Mouse (Mus musculus): ENCODE measurements around the gene Inhbb. TPM values are rescaled to one million over a fixed set of nuclear protein-coding genes. Genes with fewer than 3 reads are reported as not detected.

Gene Inhbb
- polyA plus RNA-seq, 1 experiment: 1.6 TPM

DNA sequence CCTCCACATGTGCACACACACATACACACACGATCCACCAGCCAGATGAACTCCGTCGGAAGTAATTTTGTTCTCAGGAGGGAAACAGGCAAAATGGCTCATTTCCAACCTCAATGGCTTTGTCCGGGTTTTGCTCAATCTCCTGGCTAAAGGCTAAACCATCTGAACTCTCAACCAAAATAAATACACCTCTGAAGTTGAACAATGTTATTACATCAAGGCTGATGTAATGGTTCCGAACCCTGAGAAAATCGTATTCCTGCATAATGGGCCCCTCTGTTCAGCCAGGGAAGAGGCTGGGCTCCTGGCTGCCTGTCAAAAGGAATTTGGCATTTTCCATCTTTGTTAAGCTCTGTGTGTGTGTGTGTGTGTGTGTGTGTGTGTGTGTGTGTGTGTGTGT is 15.4 kb upstream of the Inhbb start:
- TF ChIP-seq CTCF (IDR thresholded peaks at IDR 0.05; ENCODE audit: extremely low read depth, insufficient read length, insufficient replicate concordance, low read depth, low read length): no peak
- H3K27ac ChIP-seq (ENCODE audit: insufficient read depth, low read depth, low read length): no peak overlapping the region
- H3K36me3 ChIP-seq (ENCODE audit: control insufficient read depth, insufficient read depth, low read length): no peaks in the 10 kb centered on the region
- no peaks in the 10 kb centered on the region for H3K27me3 ChIP-seq (ENCODE audit: control insufficient read depth, insufficient read depth, low read length)
- WGBS: 72% methylated on average over 6 of the region's 6 CpGs
- no peak overlapping the region for H3K4me3 ChIP-seq (ENCODE audit: low read depth, low read length)
- H3K4me1 ChIP-seq (ENCODE audit: control insufficient read depth, insufficient read depth, insufficient read length, low read length): no peaks in the 10 kb centered on the region

DNA sequence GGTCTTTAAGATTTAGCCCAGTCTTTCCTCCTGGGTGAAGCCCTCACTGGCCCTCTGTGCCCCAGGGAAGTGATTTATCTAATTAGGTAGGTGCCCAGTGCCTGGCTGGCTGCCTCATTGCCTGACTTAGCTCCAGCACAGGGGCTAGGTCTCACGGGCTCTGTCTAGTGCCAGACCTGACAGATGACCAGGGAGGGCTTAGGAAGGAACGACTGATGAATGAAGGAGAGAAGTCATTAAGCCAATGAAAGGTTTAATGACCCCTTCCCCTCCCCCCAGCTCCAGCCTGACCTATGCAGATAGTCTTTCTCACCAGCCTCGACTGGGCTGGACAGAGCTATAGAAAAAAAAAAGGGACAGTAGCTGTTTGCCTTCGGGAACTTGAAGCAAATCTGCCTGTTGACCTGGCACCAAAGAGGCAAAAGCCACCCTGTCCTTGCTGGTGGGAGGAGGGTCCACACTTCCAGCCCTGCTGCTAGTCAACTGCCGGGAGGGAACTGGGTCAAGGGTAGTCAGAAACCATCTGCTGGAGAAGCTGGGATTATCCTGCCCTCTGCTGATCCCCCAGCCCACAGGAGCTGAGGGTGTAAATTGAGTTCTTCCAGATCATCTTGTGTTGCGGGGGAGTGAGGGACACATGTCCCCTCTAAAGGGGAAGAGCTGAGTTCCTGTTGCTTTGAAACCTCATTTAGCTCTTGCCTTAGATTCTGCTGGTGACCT is 2.3 kb upstream of the Inhbb start:
- TF ChIP-seq POLR2A (IDR thresholded peaks at IDR 0.05; ENCODE audit: low read depth, low read length) (no peak), CTCF (IDR thresholded peaks at IDR 0.05; ENCODE audit: extremely low read depth, insufficient read length, insufficient replicate concordance, low read depth, low read length) (no peak)
- no peak overlapping the region for H3K27ac ChIP-seq (ENCODE audit: insufficient read depth, low read depth, low read length)
- H3K27me3 ChIP-seq (ENCODE audit: control insufficient read depth, insufficient read depth, low read length): peaks cover 47% of the 10 kb centered on the region
- H3K4me1 ChIP-seq (ENCODE audit: control insufficient read depth, insufficient read depth, insufficient read length, low read length): peaks cover 11% of the 10 kb centered on the region
- H3K36me3 ChIP-seq (ENCODE audit: control insufficient read depth, insufficient read depth, low read length): no peaks in the 10 kb centered on the region
- no peak overlapping the region for H3K4me3 ChIP-seq (ENCODE audit: low read depth, low read length)
- 24% methylated on average over 6 of the region's 6 CpGs for WGBS

DNA sequence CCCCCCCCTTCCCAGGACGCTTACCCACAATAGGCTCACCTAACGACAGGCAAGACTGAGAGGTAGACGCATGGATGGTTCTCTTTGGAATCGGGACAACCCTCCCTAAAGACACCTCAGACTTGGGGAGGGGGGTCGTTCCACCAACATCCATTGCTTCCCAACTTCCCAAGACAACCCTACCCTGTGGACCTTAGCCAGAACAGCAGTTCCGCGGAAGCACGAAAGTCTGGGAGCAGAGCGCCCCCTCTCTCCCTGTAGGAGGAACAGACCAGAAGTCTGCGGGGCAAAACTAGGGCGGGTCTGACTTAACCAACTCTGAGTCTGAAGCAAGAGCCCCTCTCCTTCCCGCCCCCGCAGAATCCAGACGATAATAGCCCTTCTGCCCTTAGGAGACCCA is 1.5 kb upstream of the Inhbb start:
- H3K27me3 ChIP-seq (ENCODE audit: control insufficient read depth, insufficient read depth, low read length): peaks cover 55% of the 10 kb centered on the region
- WGBS: 8% methylated on average over 14 of the region's 14 CpGs
- peaks cover 11% of the 10 kb centered on the region for H3K4me1 ChIP-seq (ENCODE audit: control insufficient read depth, insufficient read depth, insufficient read length, low read length)
- H3K27ac ChIP-seq (ENCODE audit: insufficient read depth, low read depth, low read length): no peak overlapping the region
- TF ChIP-seq POLR2A (IDR thresholded peaks at IDR 0.05; ENCODE audit: low read depth, low read length): no peak
- TF ChIP-seq CTCF (IDR thresholded peaks at IDR 0.05; ENCODE audit: extremely low read depth, insufficient read length, insufficient replicate concordance, low read depth, low read length): peak; percentile 51; the same call in 1 of the 2 replicates
- no peaks in the 10 kb centered on the region for H3K36me3 ChIP-seq (ENCODE audit: control insufficient read depth, insufficient read depth, low read length)
- H3K4me3 ChIP-seq (ENCODE audit: low read depth, low read length): no peak overlapping the region

DNA sequence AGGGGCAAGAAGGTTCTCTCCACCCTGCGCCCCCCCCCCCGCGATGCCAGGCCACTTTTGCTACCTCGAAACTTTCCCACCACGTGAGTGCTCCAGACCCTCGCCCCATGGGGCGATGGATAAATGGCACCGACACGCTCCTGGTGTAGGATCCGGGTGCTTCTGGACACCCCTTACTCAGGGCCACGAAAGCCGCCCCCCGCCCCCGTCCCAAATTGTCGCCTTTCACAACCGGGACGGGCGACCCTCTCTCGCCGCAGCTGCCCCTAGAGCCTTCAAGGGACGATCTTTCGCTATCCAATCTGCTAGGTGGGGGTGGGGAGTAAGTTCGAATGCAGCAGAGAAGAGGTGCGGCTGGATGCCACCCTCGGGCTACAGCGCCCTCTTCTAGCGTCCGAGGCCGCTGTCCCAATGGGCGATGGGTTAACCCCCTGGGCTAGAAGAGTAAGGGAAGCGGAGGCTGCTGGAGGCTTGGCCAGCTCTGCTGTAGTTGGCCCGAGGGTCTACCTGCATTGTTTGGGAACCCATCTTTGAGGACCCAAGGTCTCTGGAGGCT is 490 bp upstream of the Inhbb start:
- H3K36me3 ChIP-seq (ENCODE audit: control insufficient read depth, insufficient read depth, low read length): no peaks in the 10 kb centered on the region
- peak overlapping the region; percentile 64 for H3K4me3 ChIP-seq (ENCODE audit: low read depth, low read length)
- H3K4me1 ChIP-seq (ENCODE audit: control insufficient read depth, insufficient read depth, insufficient read length, low read length): peaks cover 11% of the 10 kb centered on the region
- 3% methylated on average over 31 of the region's 32 CpGs for WGBS
- H3K27ac ChIP-seq (ENCODE audit: insufficient read depth, low read depth, low read length): no peak overlapping the region
- peaks cover 59% of the 10 kb centered on the region for H3K27me3 ChIP-seq (ENCODE audit: control insufficient read depth, insufficient read depth, low read length)
- TF ChIP-seq POLR2A (IDR thresholded peaks at IDR 0.05; ENCODE audit: low read depth, low read length) (no peak), CTCF (IDR thresholded peaks at IDR 0.05; ENCODE audit: extremely low read depth, insufficient read length, insufficient replicate concordance, low read depth, low read length) (no peak)

DNA sequence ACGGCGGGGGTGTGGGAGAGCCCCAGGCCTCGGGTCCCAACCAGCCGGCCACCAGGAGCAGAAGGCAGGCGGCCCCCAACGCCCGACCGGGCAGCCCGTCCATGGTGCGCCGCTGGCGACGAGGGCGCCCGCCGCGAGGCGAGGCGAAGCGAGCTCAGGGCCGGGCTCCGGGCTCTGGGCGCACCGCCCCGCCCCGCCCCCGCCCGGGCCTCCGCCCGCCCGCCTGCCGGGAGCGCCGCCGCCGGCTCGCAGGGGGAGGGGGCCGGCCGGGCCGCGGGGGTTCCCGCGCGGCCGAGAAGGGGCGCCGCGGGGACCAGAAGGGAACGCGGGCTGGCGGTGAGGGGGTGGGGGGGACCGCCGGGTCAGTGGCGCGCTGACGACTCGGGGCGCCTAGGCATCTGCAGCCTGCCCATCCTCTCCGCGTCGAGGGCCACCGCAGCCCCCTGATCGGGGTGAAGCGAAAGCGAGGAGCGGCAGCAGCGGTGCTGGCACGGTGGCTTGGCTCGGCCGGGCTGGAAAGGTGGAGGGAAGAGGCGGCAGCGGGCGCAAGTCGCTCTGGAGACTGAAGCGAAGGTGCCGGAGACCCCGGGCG is 968 bp downstream of the Inhbb start:
- H3K4me1 ChIP-seq (ENCODE audit: control insufficient read depth, insufficient read depth, insufficient read length, low read length): peaks cover 11% of the 10 kb centered on the region
- H3K27ac ChIP-seq (ENCODE audit: insufficient read depth, low read depth, low read length): no peak overlapping the region
- H3K4me3 ChIP-seq (ENCODE audit: low read depth, low read length): peak overlapping the region; percentile 64

DNA sequence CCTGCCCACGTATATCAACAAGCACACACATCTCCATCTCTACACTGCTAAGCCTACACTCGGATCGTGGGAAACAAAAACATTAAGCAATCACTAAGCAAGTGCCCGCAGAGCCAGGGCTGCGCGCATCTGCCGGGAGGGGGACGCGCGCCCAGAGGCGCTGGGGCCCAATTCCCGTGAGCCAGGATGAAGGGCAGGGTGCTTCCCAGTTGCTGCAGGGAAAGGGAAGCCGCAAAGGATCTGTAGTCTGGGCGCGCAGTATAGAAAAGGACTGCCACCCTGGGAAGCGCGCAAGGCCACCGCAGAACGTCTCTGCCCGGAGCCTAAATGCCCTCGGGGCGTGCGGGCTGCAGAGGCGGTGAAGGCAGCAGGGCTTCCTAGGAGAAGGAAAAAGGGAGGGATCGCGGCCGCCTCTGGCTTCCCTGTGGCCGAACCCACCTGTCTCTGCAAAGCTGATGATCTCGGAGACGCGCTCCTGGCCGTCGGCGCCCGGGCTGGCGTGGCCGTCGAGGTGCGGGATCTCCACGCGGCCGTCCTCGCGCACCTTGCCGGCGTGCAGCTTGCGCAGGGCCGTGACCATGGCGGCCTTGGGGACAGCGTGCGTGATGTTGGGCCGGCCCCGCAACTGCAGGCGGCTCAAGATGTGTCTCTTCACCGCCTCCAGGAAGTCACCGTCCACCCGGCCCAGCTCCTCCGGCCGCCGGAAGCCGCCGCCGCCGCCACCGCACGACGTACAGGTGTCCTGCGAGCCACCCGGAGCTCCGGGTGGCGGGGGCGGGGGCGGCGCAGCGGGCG is 1.7 kb downstream of the Inhbb start:
- no peak overlapping the region for H3K27ac ChIP-seq (ENCODE audit: insufficient read depth, low read depth, low read length)
- H3K4me3 ChIP-seq (ENCODE audit: low read depth, low read length): peak overlapping the region; percentile 55
- H3K36me3 ChIP-seq (ENCODE audit: control insufficient read depth, insufficient read depth, low read length): no peaks in the 10 kb centered on the region
- no peak for TF ChIP-seq CTCF (IDR thresholded peaks at IDR 0.05; ENCODE audit: extremely low read depth, insufficient read length, insufficient replicate concordance, low read depth, low read length)
- TF ChIP-seq POLR2A (IDR thresholded peaks at IDR 0.05; ENCODE audit: low read depth, low read length): no peak
- H3K27me3 ChIP-seq (ENCODE audit: control insufficient read depth, insufficient read depth, low read length): peaks cover 63% of the 10 kb centered on the region
- peaks cover 11% of the 10 kb centered on the region for H3K4me1 ChIP-seq (ENCODE audit: control insufficient read depth, insufficient read depth, insufficient read length, low read length)
- WGBS: 3% methylated on average over 76 of the region's 76 CpGs

More for the DNA sequence above, 968 bp downstream of the Inhbb start:
- TF ChIP-seq CTCF (IDR thresholded peaks at IDR 0.05; ENCODE audit: extremely low read depth, insufficient read length, insufficient replicate concordance, low read depth, low read length) (no peak), POLR2A (IDR thresholded peaks at IDR 0.05; ENCODE audit: low read depth, low read length) (no peak)
- H3K27me3 ChIP-seq (ENCODE audit: control insufficient read depth, insufficient read depth, low read length): peaks cover 63% of the 10 kb centered on the region
- WGBS: 1% methylated on average over 72 of the region's 78 CpGs
- H3K36me3 ChIP-seq (ENCODE audit: control insufficient read depth, insufficient read depth, low read length): no peaks in the 10 kb centered on the region
